Mouse (Mus musculus) naive thymus-derived CD4-positive, alpha-beta T cell, adult 2 months (primary cell): Measurements from ENCODE around the gene Arhgef38.

Experiments
- DNase-seq: peaks from one replicate; pipeline ENCODE4 v3.0.0-alpha.2; 2011; ENCODE audit warnings: low read depth

Gene Arhgef38

GRCm38 (mm10) chr3:133234821-133235295 is at the start of gene Arhgef38:
Gene Arhgef38, minus strand, starts transcription at chr3:133234949.
- no peak for DNase-seq

GRCm38 (mm10) chr3:133271887-133272286 is 37.1 kb upstream of the Arhgef38 start:
- DNase-seq: peak; percentile 45

DNA sequence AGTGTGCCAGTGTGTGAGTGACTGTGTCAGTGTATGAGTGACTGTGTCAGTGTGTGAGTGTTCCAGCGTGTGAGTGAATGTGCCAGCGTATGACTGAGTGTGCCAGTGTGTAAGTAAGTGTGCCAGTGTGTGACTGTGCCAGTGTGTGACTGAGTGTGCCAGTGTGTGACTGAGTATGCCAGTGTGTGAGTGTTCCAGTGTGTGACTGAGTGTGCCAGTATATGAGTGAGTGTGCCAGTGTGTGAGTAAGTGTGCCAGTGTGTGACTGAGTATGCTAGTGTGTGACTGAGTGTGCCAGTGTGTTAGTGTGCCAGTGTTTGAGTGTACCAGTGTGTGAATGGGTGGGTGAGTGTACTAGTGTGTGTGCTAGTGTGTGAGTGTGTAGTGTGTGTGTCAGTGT is 24.1 kb upstream of the Arhgef38 start:
- DNase-seq: no peak

DNA sequence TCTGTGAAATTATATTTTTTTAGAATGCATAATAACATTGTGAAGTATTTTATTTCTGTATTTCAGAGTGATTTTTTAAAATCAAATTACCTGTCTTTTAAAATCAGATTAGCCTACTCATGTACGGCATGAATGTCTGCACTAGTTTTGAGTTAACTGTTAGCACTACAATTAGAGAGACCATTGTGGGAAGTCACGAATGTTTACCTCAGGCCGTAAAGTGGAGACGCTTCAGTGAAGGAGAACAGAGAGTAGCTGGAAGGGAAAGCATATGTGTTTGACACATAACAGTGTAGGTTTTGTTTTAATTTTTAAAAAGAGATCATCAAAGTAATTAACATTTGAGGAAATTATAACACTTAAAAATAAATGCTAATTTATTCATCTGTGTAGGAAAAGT is 21.1 kb upstream of the Arhgef38 start:
- no peak for DNase-seq

GRCm38 (mm10) chr3:133244027-133244426 is 9.3 kb upstream of the Arhgef38 start:
- no peak for DNase-seq

DNA sequence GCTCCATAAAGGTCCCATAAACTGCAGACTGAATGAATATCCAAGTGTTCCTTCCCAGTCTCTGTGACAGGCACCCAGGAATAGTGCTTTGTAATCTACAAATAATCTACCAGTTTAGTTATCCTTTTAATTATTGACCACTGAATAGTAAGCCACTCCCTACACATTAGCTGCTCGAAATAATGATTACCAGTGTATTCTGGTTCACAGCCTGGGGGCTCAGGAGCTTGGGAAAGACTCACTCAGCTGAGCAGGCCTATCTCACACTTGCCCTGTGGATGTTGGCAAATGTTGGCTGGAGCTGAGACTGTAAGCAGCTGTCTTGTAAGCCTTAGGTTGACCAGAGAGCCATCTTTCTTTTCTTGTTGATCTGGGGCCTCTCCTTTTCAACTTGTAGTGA is 7.2 kb upstream of the Arhgef38 start:
- no peak for DNase-seq

GRCm38 (mm10) chr3:133233993-133234392 is 756 bp downstream of the Arhgef38 start:
- no peak for DNase-seq

DNA sequence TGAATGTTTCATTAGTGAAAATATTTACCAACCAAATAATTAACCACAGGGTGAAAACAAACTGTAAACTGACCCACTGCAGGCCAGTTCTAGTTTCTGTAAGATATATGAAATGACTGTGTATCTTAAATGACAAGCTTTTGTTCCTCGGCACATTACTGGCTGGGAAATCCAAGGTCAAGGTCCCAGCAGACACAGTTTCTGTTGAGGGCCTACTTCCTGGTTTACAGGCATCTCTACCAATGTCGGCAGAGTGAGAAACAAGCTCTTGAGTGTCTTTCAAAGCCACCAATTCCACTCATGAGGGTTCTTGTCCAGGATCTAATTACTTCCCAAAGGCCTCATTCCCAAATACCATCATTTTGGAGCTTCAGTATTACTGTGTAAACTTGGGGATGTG is 4.3 kb downstream of the Arhgef38 start:
- DNase-seq: no peak

DNA sequence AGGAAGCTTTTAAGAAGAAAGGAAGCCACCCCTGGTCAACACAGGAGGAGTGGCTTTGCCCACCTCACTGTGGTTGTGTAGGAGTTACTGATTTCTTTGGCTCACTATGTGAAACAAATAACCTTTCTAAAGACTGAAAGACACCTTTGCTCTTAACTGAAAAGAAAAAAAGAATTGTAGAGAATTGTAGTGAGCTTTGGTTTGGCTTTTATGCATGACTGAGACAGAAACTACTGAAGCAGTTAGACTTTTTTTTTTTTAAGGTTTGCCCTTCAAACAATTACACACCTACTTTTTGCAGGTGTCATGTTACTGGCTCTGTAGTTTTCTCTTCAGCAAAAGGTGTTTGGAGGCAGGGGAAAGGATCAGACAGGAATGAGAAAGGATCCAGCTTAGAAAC is 5.2 kb downstream of the Arhgef38 start:
- no peak for DNase-seq

DNA sequence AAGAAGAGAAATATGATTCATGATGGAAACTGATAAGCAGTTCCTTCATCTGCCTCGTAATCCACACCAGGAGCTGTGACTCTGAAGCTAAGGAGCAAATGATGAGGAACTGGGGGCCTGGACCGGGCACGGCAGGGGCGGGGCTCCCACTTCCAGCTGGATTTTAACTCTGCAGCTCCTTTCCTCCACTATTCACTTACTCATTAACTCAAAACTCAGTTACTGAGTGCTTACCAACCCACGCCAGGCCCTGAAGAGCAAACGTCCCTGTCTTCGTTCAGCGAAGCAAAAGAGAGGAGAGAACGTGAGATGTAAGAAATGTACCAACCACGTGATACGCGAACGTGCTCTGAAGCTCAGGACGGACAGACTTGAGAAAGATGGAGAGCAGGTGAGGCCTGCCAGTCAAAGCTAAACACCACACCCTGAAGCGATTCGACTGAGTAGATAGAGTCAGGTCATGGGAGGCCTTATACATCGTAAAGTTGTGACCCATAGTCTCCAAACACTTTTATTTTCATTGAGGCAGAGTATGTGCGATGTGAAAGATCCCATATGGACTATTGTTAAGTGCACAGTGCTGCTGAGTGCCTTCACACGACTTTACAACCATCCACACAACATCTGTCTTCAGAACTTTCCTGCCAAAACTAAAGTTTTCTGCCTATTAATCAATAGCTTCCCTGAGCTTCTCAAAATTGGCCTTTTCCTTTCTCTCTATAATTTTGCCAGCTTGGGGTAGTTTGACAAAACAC is 7.3 kb downstream of the Arhgef38 start:
- DNase-seq: no peak

- DNase-seq: no peak
Measured at GRCm38 (mm10) chr3:133218501-133218900, 16.2 kb downstream of the Arhgef38 start.

DNA sequence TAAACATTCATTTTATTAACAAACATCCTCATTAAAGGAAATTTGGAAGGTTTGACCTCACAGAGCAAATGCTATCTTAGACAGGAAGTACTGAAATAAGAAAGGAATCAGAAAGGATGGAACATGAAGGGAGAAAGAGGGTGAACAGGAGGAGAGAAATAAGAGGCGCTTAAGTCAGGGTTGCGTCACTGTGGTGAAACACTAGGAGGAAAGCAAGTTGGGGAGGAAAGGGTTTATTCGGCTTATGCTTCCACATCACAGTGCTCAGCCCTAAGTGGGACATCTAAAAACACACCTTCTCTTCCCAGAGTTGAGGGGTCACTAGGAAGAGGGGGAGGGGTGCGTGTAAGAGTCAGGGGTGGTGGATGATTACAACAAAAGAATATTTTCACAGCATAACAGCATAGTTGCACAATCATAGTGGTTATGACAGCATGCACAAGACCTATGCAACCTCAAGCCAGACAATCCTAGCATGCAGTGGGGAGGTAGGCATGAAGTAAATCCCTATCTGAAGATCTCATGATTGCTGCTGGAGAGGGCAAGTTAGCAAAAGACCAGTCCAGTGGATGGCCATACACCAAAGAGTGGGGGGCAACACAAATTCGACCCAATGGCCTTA is 19.4 kb downstream of the Arhgef38 start:
- no peak for DNase-seq

DNA sequence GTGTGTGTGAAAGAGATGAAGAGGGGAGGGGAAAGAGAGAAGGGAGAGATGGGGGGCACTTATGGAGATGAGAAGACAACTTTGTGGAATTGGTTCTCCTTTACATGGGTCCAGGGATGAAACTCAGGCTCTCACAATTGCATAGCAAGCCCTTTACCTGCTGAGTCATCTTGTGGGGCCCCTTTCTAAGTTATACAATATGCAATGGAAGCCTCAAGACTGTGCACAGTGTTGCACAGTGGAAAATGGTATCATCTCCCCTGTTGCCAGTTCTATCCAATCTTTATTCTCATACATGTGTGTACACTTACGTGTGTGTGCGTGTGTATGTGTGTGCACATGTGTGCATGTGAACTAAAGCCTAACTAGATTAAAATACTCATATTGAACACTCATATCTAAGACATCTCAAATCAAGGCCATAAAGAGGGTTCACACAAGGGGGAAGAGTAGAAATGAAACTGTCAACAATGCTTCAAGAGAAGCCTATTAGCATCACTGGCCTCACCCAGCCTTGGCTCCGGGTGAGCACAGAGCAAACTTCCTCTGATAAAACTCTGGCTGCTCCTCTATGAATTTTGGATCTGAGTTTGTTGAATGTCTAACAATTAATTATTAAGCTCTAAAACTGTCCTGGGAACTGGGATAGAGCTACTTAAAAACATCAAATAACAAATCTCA is 21.2 kb downstream of the Arhgef38 start:
- DNase-seq: no peak

DNA sequence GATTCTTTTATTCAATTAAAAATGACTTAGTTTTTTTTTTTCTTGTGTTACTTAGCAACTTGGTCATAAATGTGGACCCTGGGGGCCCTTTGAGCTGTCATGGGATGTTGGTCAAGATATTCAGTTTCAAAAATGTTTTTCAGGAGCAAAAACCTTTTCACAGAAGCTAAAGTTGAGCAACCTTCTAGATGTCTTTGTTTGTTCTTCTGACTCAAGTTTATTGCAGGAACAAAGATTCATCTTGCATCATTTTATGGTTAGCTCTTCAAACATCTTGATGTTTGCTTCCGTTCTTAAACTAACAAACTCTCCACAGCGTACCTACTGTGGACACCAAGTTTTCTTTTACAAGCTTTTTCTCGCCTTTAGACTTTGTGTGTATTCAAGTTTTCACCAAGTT is 23.4 kb downstream of the Arhgef38 start:
- DNase-seq: no peak

- no peak for DNase-seq
Measured at GRCm38 (mm10) chr3:133203713-133204112, 31.0 kb downstream of the Arhgef38 start.

DNA sequence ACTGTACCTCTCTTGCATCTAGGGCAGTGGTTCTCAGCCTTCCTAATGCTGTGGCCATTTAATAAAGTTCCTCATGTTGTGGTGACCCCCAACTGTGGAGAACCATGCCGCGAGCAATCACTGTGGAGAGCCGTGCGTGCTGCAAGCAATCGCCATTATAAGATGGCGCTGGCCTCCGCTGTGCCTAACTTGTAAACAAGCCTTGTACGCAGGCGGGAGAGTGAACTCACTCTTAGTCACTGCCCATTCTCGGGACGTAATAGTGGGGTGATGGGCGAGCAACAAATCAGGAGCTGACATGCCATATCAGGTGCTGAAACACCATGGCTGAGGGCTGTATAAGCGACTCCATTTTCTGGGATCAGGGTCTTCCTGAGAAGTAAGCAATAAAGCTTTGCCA is 32.6 kb downstream of the Arhgef38 start:
- no peak for DNase-seq

- DNase-seq: no peak
Measured at GRCm38 (mm10) chr3:133188930-133189329, 45.8 kb downstream of the Arhgef38 start.

DNA sequence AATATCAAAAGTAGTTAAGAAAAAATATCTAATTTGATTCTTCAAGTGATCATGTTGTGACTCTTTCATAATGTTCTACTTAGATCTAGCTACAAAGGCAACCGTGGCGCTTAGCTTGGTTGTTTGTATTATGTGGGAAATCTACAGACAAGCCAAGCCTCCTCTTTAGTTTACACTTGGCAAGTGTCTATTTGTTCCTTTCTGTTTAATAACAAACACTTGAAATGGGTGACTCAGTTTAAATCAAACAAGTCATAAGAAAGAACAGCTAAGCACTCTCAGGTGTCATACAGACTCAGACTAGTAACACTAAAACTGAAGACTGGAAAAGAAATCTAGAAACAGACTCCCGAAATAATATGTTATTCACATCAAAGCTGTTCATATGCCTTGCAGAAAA is 47.2 kb downstream of the Arhgef38 start:
- DNase-seq: no peak

DNA sequence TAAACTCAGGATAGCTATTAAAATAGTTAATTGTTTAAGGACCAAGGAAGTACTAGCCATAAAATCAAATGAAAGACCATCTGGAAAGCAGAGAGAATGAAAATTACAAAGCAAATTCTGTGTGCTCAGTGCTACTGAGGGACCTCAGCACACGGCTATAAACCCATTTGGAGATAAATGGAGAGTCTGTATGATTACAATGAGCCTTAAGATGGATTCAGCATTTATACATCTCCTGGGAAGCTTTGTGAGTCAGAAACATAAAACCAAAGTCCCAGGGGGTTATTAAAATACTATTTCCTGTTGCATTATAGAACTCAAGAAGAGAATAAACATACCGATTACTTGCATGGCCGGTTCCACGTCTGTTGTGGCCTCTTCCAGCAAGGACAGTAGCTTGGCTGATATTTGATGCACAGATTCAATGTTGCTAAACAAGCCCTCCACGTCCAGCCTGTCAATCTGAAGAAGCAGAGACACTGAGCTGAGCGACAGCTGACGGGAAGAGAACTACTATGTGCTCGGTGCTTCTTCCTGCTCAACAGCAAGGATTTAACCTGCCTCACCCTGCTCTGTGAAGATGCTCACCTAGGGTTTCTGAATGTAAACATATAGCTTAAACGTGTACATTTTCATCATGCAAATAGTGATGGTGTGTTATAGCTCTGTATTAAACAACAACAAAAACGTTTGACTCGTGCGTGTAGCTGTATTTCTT is 58.6 kb downstream of the Arhgef38 start:
- DNase-seq: no peak

GRCm38 (mm10) chr3:133172291-133172690 is 62.5 kb downstream of the Arhgef38 start:
- no peak for DNase-seq

DNA sequence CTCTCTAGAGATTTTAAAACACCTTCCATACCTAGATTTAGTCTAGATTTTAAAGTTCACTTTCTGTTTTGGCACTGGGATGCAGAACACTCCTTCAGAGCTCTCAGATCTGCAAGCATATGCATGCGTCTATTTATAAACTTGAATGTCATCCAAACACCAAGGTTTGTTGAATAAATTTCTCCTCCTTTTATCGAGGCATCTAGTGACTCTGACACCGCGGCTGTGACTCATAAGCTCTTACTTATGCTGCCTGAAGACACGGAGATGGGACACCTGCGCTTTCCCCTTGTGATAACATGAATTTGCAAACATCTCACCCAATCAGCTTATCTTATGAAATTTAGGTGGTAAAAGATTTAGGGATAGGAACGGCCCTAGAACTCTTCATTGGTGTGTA is 65.0 kb downstream of the Arhgef38 start:
- DNase-seq: no peak

DNA sequence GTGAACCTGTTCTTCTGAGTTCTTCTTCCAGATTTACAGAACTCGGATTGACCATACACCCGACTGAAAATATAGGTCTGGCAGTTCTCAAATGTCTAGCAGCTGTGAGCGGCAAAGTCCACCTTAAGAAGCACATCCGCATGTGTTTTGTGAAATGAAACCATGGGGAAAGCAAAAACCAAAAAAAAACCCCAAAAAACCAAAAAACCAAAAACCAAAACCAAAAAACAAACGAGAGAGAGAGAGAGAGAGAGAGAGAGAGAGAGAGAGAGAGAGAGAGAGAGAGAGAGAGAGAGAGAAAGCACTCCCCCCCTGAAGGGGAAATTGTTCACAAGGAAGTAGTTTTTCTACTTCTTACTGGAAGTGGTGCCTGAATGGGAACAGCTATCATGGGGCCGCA is 67.2 kb downstream of the Arhgef38 start:
- no peak for DNase-seq

DNA sequence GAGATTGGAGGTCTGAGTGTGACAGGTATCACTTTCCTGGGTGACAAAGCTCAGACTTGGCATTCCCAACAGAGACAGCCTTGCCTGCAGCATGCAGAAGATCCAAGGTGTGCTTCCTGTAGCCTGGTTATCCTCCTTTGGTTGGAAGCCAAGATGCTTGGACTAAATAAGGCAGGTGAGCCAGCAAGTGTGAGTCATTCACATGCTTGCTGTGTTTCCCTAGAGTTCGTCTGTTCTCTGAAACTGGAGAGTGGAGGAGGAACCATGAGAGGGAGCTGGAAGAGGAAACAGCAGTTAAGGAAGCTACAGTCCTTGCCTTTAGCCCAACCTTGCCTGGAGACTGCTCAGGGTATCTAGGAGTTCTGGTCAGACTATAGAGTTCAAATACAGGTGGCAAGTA is 69.6 kb downstream of the Arhgef38 start:
- no peak for DNase-seq
